Mouse (Mus musculus): ENCODE data around the gene Rhox1. TPM values are rescaled to one million over a fixed set of nuclear protein-coding genes. Genes with fewer than 3 reads are reported as not detected.

Gene Rhox1
- polyA plus RNA-seq (2012): not detected in 2 replicates

GRCm38 (mm10) chrX:37222158-37222557 lies at the start of gene Rhox1:
TSS of gene Rhox1 (minus strand) at chrX:37222258.

GRCm38 (mm10) chrX:37265038-37265437 lies 43.0 kb upstream of the Rhox1 start, which contains the start of gene Rhox4a:
TSS of gene Rhox4a (plus strand) at chrX:37265338.

GRCm38 (mm10) chrX:37249619-37250018 lies 27.6 kb upstream of the Rhox1 start, which contains the start of gene Rhox3a:
TSS of gene Rhox3a (plus strand) at chrX:37249919.

GRCm38 (mm10) chrX:37244676-37245075 lies 22.6 kb upstream of the Rhox1 start, which contains the start of gene Rhox2a:
TSS of gene Rhox2a (plus strand) at chrX:37244976.

GRCm38 (mm10) chrX:37210941-37211340 lies 11.1 kb downstream of the Rhox1 start, which contains the start of gene Gm9:
TSS of gene Gm9 (minus strand) at chrX:37211041.

GRCm38 (mm10) chrX:37191105-37191743 lies 30.8 kb downstream of the Rhox1 start, which contains the start of the genes Ndufa1 and Rnf113a1:
TSS of gene Ndufa1 (minus strand) at chrX:37191163.
TSS of gene Rnf113a1 (plus strand) at chrX:37191245.

GRCm38 (mm10) chrX:37168742-37169141 lies 53.3 kb downstream of the Rhox1 start, which contains the start of gene Akap14:
TSS of gene Akap14 (minus strand) at chrX:37168842.

Other genes starting within 250 kb of the Rhox1 start
- gene Sept6, start 230.5 kb downstream of the Rhox1 start, polyA plus RNA-seq (2012): 11.8 and 18.5 TPM in 2 replicates
- 0.70 and 0.79 TPM in 2 replicates for gene Sowahd, start 173.4 kb downstream of the Rhox1 start, polyA plus RNA-seq (2012)
- gene Rpl39, start 136.9 kb downstream of the Rhox1 start, polyA plus RNA-seq (2012): 334 and 387 TPM in 2 replicates
- 7.4 and 13.5 TPM in 2 replicates for gene Upf3b, start 111.9 kb downstream of the Rhox1 start, polyA plus RNA-seq (2012)
- 4.5 and 4.7 TPM in 2 replicates for gene Nkap, start 95.5 kb downstream of the Rhox1 start, polyA plus RNA-seq (2012)
- not detected in 2 replicates for gene Akap14, start 53.4 kb downstream of the Rhox1 start, polyA plus RNA-seq (2012)
- gene Ndufa1, start 31.1 kb downstream of the Rhox1 start, polyA plus RNA-seq (2012): 322 and 341 TPM in 2 replicates
- 5.8 and 6.3 TPM in 2 replicates for gene Rnf113a1, start 31.0 kb downstream of the Rhox1 start, polyA plus RNA-seq (2012)
- gene Gm9, start 11.2 kb downstream of the Rhox1 start, polyA plus RNA-seq (2012): not detected in 2 replicates
- not detected in 2 replicates for gene Rhox2a, start 22.7 kb upstream of the Rhox1 start, polyA plus RNA-seq (2012)
- not detected in 2 replicates for gene Rhox3a, start 27.7 kb upstream of the Rhox1 start, polyA plus RNA-seq (2012)
- gene Rhox4a, start 43.1 kb upstream of the Rhox1 start, polyA plus RNA-seq (2012): not detected in 2 replicates
- gene Rhox3a2, start 157.8 kb upstream of the Rhox1 start, polyA plus RNA-seq (2012): not detected in 2 replicates
- gene Rhox4a2, start 168.6 kb upstream of the Rhox1 start, polyA plus RNA-seq (2012): not detected in 2 replicates
- gene Rhox2b, start 189.8 kb upstream of the Rhox1 start, polyA plus RNA-seq (2012): not detected in 2 replicates
- gene Rhox4b, start 210.2 kb upstream of the Rhox1 start, polyA plus RNA-seq (2012): not detected in 2 replicates
- not detected in 2 replicates for gene Rhox2c, start 231.4 kb upstream of the Rhox1 start, polyA plus RNA-seq (2012)
- gene Rhox3c, start 236.3 kb upstream of the Rhox1 start, polyA plus RNA-seq (2012): not detected in 2 replicates